Mouse (Mus musculus): ENCODE measurements around the gene Gnaz. TPM values are rescaled to one million over a fixed set of nuclear protein-coding genes. Genes with fewer than 3 reads are reported as not detected.

The Gnaz gene
- polyA plus RNA-seq, 1 experiment from 2014 or later = 6.1 TPM

DNA sequence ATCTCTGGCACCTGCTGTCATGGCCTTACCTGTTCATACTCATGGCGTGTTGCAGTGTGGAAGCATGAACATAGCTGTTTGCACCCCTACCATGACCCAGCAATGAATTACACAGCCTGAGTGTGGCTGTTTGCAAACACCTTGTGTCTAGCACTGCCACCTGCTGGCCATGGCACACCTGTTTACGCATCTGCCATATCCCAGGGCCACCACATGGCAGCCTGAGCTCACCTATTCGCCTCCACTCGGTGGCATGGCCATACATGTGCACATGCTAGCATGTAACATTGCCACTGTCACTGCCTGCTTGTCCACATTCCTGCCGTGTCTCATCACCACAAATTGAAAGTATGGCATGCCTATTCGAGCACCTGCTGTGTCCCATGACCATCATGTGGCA, 37.4 kb upstream of the Gnaz start:
- Histone ChIP-seq H3K36me3 (ENCODE audit: control insufficient read depth, insufficient read depth, low read length) (no peaks in the 10 kb centered on the region), H3K27me3 (ENCODE audit: control insufficient read depth, insufficient read depth, low read length) (no peaks in the 10 kb centered on the region), H3K9ac (replicated peaks; ENCODE audit: low read depth, low read length) (no peak overlapping the region), H3K4me1 (ENCODE audit: control insufficient read depth, insufficient read depth, low read length) (0 out of 2 replicates have a peak, but pooled peaks cover 4% of the 10 kb centered on the region), H3K4me2 (replicated peaks; ENCODE audit: low read depth, low read length) (no peak overlapping the region), H3K9me3 (ENCODE audit: control insufficient read depth, low read depth, low read length) (no peaks in the 10 kb centered on the region), H3K4me3 (ENCODE audit: low read depth, low read length) (no peak overlapping the region), H3K27ac (ENCODE audit: low read length) (no peak overlapping the region)
- WGBS = 69% methylated on average over 6 of the region's 6 CpGs
- ATAC-seq (ENCODE audit: insufficient number of reproducible peaks, insufficient read depth, low FRiP score, low read depth) = no peak; the same call in 1 of the 2 replicates

DNA sequence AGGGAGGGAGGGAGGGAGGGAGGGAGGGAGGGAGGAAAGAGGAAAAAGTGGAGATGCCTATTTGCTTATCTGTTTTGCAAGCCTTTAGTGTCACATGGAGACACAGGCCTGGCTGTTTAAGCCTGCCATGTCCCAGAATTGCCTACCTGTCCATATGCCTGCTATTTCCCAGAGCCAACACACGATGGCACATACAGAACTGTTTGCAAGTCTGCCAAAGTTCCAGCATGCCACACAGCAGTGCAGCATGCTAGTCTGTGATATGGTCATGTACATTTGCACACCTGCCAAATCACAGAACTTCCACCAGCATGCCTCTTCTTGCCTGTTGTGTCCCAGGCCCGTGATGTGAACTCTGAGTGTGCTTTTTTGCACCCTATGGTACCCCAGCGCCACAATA, 36.4 kb upstream of the Gnaz start:
- H3K4me3 ChIP-seq (ENCODE audit: low read depth, low read length) = no peak overlapping the region
- no peak overlapping the region for H3K27ac ChIP-seq (ENCODE audit: low read length)
- WGBS = 72% methylated on average over 3 of the region's 3 CpGs
- no peak overlapping the region for H3K9ac ChIP-seq (replicated peaks; ENCODE audit: low read depth, low read length)
- H3K36me3 ChIP-seq (ENCODE audit: control insufficient read depth, insufficient read depth, low read length) = no peaks in the 10 kb centered on the region
- no peak for ATAC-seq (ENCODE audit: insufficient number of reproducible peaks, insufficient read depth, low FRiP score, low read depth)
- H3K4me1 ChIP-seq (ENCODE audit: control insufficient read depth, insufficient read depth, low read length) = no peaks in the 10 kb centered on the region
- no peaks in the 10 kb centered on the region for H3K9me3 ChIP-seq (ENCODE audit: control insufficient read depth, low read depth, low read length)
- H3K27me3 ChIP-seq (ENCODE audit: control insufficient read depth, insufficient read depth, low read length) = no peaks in the 10 kb centered on the region
- H3K4me2 ChIP-seq (replicated peaks; ENCODE audit: low read depth, low read length) = no peak overlapping the region

DNA sequence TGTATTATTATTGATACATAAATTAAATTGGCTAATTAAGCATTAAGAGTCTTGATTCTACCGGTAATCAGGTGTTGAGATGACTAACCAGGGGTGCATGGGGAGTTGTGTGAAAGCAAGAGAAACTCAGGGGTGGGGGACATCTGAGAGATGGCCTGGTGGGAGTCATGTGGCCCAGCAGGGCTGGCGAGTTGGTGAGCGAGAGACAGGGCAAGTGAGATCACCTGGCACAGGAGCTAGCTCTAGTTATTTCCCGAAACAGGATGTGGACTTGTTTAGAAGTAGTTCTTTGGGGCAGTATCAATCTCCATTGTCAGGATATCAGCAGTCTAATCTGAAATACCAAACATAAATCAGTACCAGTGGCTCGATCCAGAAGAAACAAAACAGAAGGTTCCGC, 35.3 kb upstream of the Gnaz start:
- no peaks in the 10 kb centered on the region for H3K4me1 ChIP-seq (ENCODE audit: control insufficient read depth, insufficient read depth, low read length)
- H3K4me2 ChIP-seq (replicated peaks; ENCODE audit: low read depth, low read length) = no peak overlapping the region
- ATAC-seq (ENCODE audit: insufficient number of reproducible peaks, insufficient read depth, low FRiP score, low read depth) = no peak
- no peak overlapping the region for H3K9ac ChIP-seq (replicated peaks; ENCODE audit: low read depth, low read length)
- no peak overlapping the region for H3K27ac ChIP-seq (ENCODE audit: low read length)
- H3K36me3 ChIP-seq (ENCODE audit: control insufficient read depth, insufficient read depth, low read length) = no peaks in the 10 kb centered on the region
- no peaks in the 10 kb centered on the region for H3K27me3 ChIP-seq (ENCODE audit: control insufficient read depth, insufficient read depth, low read length)
- WGBS = 70% methylated on average over 6 of the region's 6 CpGs
- H3K9me3 ChIP-seq (ENCODE audit: control insufficient read depth, low read depth, low read length) = no peaks in the 10 kb centered on the region
- H3K4me3 ChIP-seq (ENCODE audit: low read depth, low read length) = no peak overlapping the region

DNA sequence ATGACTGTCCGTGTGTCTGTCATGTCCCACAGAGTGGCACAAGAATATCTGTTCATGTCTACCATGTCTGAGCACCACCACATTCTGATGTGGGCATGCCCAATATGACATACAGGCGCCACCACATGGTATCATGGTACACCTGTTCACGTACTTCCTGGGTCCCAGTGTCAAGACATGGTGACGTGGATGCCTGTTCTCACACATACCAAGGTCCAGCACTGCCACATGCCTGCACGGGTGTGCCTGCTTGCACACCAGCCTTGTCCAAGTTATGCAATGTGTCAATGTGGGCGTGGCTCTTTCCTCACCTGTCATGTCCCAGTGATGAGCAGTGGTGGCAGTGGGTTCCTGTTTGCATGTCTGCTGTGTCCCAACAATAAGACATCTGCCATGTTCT, 34.5 kb upstream of the Gnaz start:
- 75% methylated on average over 6 of the region's 6 CpGs for WGBS
- H3K36me3 ChIP-seq (ENCODE audit: control insufficient read depth, insufficient read depth, low read length) = no peaks in the 10 kb centered on the region
- H3K27me3 ChIP-seq (ENCODE audit: control insufficient read depth, insufficient read depth, low read length) = no peaks in the 10 kb centered on the region
- no peak overlapping the region for H3K27ac ChIP-seq (ENCODE audit: low read length)
- ATAC-seq (ENCODE audit: insufficient number of reproducible peaks, insufficient read depth, low FRiP score, low read depth) = no peak
- H3K4me3 ChIP-seq (ENCODE audit: low read depth, low read length) = no peak overlapping the region
- no peak overlapping the region for H3K4me2 ChIP-seq (replicated peaks; ENCODE audit: low read depth, low read length)
- H3K9me3 ChIP-seq (ENCODE audit: control insufficient read depth, low read depth, low read length) = no peaks in the 10 kb centered on the region
- no peaks in the 10 kb centered on the region for H3K4me1 ChIP-seq (ENCODE audit: control insufficient read depth, insufficient read depth, low read length)
- H3K9ac ChIP-seq (replicated peaks; ENCODE audit: low read depth, low read length) = no peak overlapping the region

DNA sequence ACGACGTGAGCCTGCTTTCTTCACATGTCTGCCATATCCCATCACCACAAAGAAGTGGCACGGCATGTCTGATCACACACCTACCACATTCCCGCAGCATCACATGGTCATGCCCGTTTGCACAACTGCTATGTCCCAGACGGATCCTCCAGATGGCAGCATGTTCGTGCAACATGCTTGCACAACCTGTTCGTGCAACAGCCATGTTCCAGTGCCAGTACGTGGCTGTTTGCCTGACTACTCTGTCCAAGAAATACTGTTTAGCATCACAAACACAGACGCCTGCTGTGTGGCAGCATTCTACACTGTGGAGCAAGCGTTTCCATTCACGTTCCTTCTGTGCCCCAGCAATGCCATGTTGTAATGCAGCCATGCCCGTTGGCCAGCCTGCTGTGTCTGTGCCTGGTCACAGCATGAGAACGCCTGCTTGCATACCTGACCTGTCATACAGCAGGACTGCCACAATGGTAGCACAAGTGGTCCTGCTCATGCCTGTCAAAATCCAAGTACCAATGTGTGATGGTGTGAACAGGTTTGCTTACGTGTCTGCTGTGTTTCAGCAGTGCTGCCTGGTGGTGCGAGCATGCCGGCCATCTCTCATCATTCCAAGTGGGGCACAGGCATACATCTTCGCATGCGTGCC, 33.3 kb upstream of the Gnaz start:
- no peak overlapping the region for H3K4me2 ChIP-seq (replicated peaks; ENCODE audit: low read depth, low read length)
- WGBS = 87% methylated on average over 19 of the region's 19 CpGs
- no peak for ATAC-seq (ENCODE audit: insufficient number of reproducible peaks, insufficient read depth, low FRiP score, low read depth)

DNA sequence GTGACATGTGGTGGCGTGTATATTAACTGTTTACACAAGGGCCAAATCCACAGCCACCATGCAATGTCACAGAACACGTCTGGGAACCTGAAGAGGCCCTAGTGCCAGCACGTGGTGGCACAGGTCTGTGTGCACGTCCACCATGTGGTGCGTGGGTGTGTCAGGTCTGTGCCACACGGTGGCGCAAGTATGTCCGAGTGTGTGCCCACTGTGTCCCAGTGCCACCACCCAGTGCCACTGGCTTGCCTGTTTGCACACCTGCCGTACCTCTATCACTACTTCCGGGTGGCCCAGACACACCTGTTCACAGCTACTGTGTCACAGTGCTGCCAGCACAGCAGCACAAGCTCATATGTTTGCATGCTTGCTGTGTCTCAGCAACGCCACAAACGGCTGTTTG, 32.5 kb upstream of the Gnaz start:
- Histone ChIP-seq H3K27me3 (ENCODE audit: control insufficient read depth, insufficient read depth, low read length) (no peaks in the 10 kb centered on the region), H3K4me3 (ENCODE audit: low read depth, low read length) (no peak overlapping the region), H3K27ac (ENCODE audit: low read length) (no peak overlapping the region), H3K36me3 (ENCODE audit: control insufficient read depth, insufficient read depth, low read length) (no peaks in the 10 kb centered on the region), H3K4me2 (replicated peaks; ENCODE audit: low read depth, low read length) (no peak overlapping the region), H3K9ac (replicated peaks; ENCODE audit: low read depth, low read length) (no peak overlapping the region), H3K9me3 (ENCODE audit: control insufficient read depth, low read depth, low read length) (no peaks in the 10 kb centered on the region), H3K4me1 (ENCODE audit: control insufficient read depth, insufficient read depth, low read length) (no peaks in the 10 kb centered on the region)
- 77% methylated on average over 12 of the region's 12 CpGs for WGBS
- ATAC-seq (ENCODE audit: insufficient number of reproducible peaks, insufficient read depth, low FRiP score, low read depth) = no peak

More for the DNA sequence above, 33.3 kb upstream of the Gnaz start:
- H3K9ac ChIP-seq (replicated peaks; ENCODE audit: low read depth, low read length) = no peak overlapping the region
- no peaks in the 10 kb centered on the region for H3K36me3 ChIP-seq (ENCODE audit: control insufficient read depth, insufficient read depth, low read length)
- H3K9me3 ChIP-seq (ENCODE audit: control insufficient read depth, low read depth, low read length) = no peaks in the 10 kb centered on the region
- H3K27me3 ChIP-seq (ENCODE audit: control insufficient read depth, insufficient read depth, low read length) = no peaks in the 10 kb centered on the region
- H3K4me1 ChIP-seq (ENCODE audit: control insufficient read depth, insufficient read depth, low read length) = no peaks in the 10 kb centered on the region
- no peak overlapping the region for H3K4me3 ChIP-seq (ENCODE audit: low read depth, low read length)
- no peak overlapping the region for H3K27ac ChIP-seq (ENCODE audit: low read length)

DNA sequence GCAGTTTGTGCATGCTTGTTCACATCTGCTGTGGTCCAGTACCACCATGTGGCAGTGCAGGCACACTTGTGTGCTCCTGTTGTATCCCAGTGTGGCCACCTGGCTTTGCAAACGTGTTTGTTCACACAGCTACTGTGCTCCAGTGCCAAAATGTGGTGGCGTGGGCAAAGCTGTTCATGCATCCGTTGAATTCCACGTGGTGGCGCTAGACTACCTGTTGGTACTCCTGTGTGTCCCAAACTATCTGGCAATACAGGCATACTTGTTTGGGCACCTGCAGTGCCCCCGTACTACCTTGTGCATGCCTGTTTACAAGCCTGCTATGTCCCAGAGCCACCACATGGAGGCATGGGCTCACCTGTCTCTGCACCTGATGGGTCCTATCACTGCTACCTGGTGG, 32.0 kb upstream of the Gnaz start:
- Histone ChIP-seq H3K27me3 (ENCODE audit: control insufficient read depth, insufficient read depth, low read length) (no peaks in the 10 kb centered on the region), H3K27ac (ENCODE audit: low read length) (no peak overlapping the region), H3K4me1 (ENCODE audit: control insufficient read depth, insufficient read depth, low read length) (no peaks in the 10 kb centered on the region), H3K9ac (replicated peaks; ENCODE audit: low read depth, low read length) (no peak overlapping the region), H3K9me3 (ENCODE audit: control insufficient read depth, low read depth, low read length) (no peaks in the 10 kb centered on the region), H3K4me2 (replicated peaks; ENCODE audit: low read depth, low read length) (no peak overlapping the region), H3K36me3 (ENCODE audit: control insufficient read depth, insufficient read depth, low read length) (no peaks in the 10 kb centered on the region), H3K4me3 (ENCODE audit: low read depth, low read length) (no peak overlapping the region)
- 34% methylated on average over 6 of the region's 6 CpGs for WGBS
- no peak for ATAC-seq (ENCODE audit: insufficient number of reproducible peaks, insufficient read depth, low FRiP score, low read depth)

DNA sequence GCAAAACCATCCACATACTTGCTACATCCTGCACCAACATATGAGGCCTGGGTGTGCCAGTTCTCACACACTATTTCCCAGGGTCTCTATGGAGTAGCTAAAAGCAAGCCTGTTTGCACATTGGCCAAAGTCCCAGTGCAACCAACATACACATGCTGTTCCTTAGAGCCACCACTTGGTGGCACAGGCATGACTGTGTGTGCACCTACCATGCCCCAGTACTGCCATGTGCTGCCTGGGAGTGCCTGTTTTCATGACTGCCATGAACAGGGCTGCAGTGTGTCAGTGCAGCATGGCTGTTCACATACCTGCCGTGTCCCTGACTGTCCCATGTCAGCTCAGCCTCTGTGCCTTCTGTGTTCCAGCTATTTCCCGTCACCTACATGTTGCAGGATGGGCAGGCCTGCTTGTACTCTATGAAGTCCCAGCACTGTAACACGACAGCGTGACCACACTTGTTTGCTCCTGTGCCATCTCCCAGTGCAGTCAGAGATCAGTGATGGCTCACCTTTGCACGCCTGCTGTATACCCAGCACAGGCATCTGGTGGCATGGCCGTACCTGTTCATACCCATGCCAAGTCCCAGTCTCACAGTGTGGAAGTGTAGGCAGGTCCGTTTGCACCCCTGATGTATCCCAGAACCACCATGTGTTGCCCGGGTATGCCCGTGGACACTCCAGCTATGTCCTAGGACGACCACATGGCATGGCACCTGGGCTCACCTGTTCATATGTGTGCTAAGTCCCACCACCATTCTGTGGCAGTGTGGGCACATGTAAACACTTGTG, 29.8 kb upstream of the Gnaz start:
- no peak for ATAC-seq (ENCODE audit: insufficient number of reproducible peaks, insufficient read depth, low FRiP score, low read depth)
- 77% methylated on average over 10 of the region's 10 CpGs for WGBS

More for the DNA sequence above, 29.8 kb upstream of the Gnaz start:
- H3K4me1 ChIP-seq (ENCODE audit: control insufficient read depth, insufficient read depth, low read length) = no peaks in the 10 kb centered on the region
- no peak overlapping the region for H3K27ac ChIP-seq (ENCODE audit: low read length)
- no peaks in the 10 kb centered on the region for H3K36me3 ChIP-seq (ENCODE audit: control insufficient read depth, insufficient read depth, low read length)
- no peak overlapping the region for H3K4me2 ChIP-seq (replicated peaks; ENCODE audit: low read depth, low read length)
- H3K27me3 ChIP-seq (ENCODE audit: control insufficient read depth, insufficient read depth, low read length) = no peaks in the 10 kb centered on the region
- no peak overlapping the region for H3K4me3 ChIP-seq (ENCODE audit: low read depth, low read length)
- no peak overlapping the region for H3K9ac ChIP-seq (replicated peaks; ENCODE audit: low read depth, low read length)
- no peaks in the 10 kb centered on the region for H3K9me3 ChIP-seq (ENCODE audit: control insufficient read depth, low read depth, low read length)
